In the genomic region with DNA sequence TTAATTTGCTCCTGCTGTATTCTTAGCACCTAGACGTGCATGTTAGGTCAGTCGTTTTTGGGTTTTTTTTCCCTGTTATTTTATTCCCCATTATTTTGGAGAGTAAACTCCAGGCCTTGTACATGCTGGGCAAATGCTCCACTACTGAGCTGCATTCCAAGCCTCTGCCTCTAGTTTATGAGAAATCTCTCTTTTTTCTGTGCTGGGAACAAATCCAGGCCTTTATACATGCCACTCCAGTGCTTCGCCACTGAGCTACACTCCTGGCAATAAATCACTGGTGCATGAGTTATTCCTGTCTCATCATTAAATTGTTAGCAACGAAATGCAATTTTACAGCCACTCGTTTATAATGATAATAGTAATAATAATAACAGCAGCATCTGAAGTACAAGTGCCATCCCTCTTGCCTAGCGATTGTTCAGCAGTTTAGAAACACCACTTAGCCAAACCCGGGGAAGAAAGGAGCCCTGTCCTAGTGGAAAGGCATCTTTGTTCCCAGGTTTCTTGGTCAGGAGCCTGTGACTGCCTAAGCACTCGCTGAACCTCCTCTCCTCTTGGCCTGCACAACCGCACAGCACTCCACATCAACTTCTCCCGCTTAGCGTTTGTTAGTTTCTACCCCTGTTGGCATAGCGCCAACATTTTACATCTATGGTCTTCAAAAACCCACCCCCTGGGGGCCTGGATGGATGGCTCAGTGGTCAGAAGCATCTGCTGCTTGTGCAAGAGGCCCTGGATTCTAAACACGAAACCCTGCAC, we compare ENCODE assay signal across 22 mouse cellular contexts. TPM values are rescaled to one million over a fixed set of nuclear protein-coding genes. Genes with fewer than 3 reads are reported as not detected.
DNase-seq lines count a peak whose midpoint lies in the region; ATAC-seq lines count a peak whose summit lies in the region.
"Had no signal": no experiment of that assay in that cellular context is flagged by ENCODE, and none has a peak within 500 bp of the region (broad histone marks: within the 10 kb centered on the region; RNA-seq: fewer than 3 reads in every experiment).

No protein-coding gene starts in this region.

- peak overlapping the region; percentile 65 for H3K27ac ChIP-seq in hindbrain, embryonic 15.5 days (replicated peaks)
- H3K27ac ChIP-seq in hindbrain, embryonic 12.5 days: no peak overlapping the region
- H3K27ac ChIP-seq in embryonic facial prominence, embryonic 10.5 days (replicated peaks): no peak overlapping the region
- H3K27ac ChIP-seq: heart, embryonic 13.5 days; kidney, postnatal 0 days; left cerebral cortex, adult 2 months; midbrain, embryonic 12.5 days had no signal

- no peak overlapping the region for H3K4me3 ChIP-seq in hindbrain, embryonic 15.5 days
- H3K4me3 ChIP-seq in hindbrain, embryonic 12.5 days: no peak overlapping the region
- no peak overlapping the region for H3K4me3 ChIP-seq in embryonic facial prominence, embryonic 10.5 days
- H3K4me3 ChIP-seq: heart, embryonic 13.5 days; left cerebral cortex, adult 2 months; midbrain, embryonic 12.5 days had no signal

- 0 out of 2 replicates have a peak, but pooled peaks cover 1% of the 10 kb centered on the region for H3K27me3 ChIP-seq in hindbrain, embryonic 15.5 days
- peaks cover 20% of the 10 kb centered on the region for H3K27me3 ChIP-seq in hindbrain, embryonic 12.5 days
- H3K27me3 ChIP-seq in embryonic facial prominence, embryonic 10.5 days (replicated peaks; ENCODE audit: low read depth, poor library complexity, severe bottlenecking): peaks cover 36% of the 10 kb centered on the region

- H3K9ac ChIP-seq in hindbrain, embryonic 15.5 days: no peak overlapping the region
- H3K9ac ChIP-seq in hindbrain, embryonic 12.5 days: no peak overlapping the region
- H3K9ac ChIP-seq: heart, embryonic 13.5 days; midbrain, embryonic 12.5 days had no signal

- H3K4me2 ChIP-seq in hindbrain, embryonic 15.5 days: no peak overlapping the region
- H3K4me2 ChIP-seq in hindbrain, embryonic 12.5 days (replicated peaks): no peak overlapping the region
- H3K4me2 ChIP-seq: heart, embryonic 13.5 days; midbrain, embryonic 12.5 days had no signal

- H3K4me1 ChIP-seq in hindbrain, embryonic 15.5 days (replicated peaks): peaks cover 14% of the 10 kb centered on the region
- peaks cover 23% of the 10 kb centered on the region for H3K4me1 ChIP-seq in hindbrain, embryonic 12.5 days
- H3K4me1 ChIP-seq in embryonic facial prominence, embryonic 10.5 days: peaks cover 17% of the 10 kb centered on the region

- no peaks in the 10 kb centered on the region for H3K36me3 ChIP-seq in hindbrain, embryonic 15.5 days
- no peaks in the 10 kb centered on the region for H3K36me3 ChIP-seq in hindbrain, embryonic 12.5 days
- H3K36me3 ChIP-seq in embryonic facial prominence, embryonic 10.5 days (replicated peaks): no peaks in the 10 kb centered on the region
- H3K36me3 ChIP-seq: G1E; heart, embryonic 13.5 days; midbrain, embryonic 12.5 days had no signal

- WGBS in hindbrain, embryonic 15.5 days: 56% methylated on average over 13 of the region's 13 CpGs
- WGBS in hindbrain, embryonic 12.5 days: 82% methylated on average over 13 of the region's 13 CpGs
- 84% methylated on average over 13 of the region's 13 CpGs for WGBS in embryonic facial prominence, embryonic 10.5 days

- peak; percentile 35 to 40 for DNase-seq in cerebellum, postnatal 10 days
- DNase-seq in cerebellum, postnatal 25 days: no peak
- peak; percentile 19 for DNase-seq in retina, postnatal 1 day
- no peak for DNase-seq in retina, embryonic 14.5 days (ENCODE audit: low spot score)
- DNase-seq in embryonic facial prominence, embryonic 10.5 days (ENCODE audit: low spot score): no peak
- DNase-seq in layer of hippocampus, adult 8-10 months (ENCODE audit: low spot score in 2 of 2): no peak
- DNase-seq: adrenal gland, adult 8-10 months; cerebellum, adult 8-10 months; heart, postnatal 36 days; lung, adult 18-20 months; lung, postnatal 36 days; right cerebral cortex, postnatal 4 days; thymus, postnatal 25 days had no signal

- no peak for ATAC-seq in hindbrain, embryonic 15.5 days (ENCODE audit: low FRiP score, low read depth)
- no peak for ATAC-seq in hindbrain, embryonic 12.5 days (ENCODE audit: low FRiP score)
- ATAC-seq: CD4-positive, CD25-positive, alpha-beta regulatory T cell, adult 4 months; intestine, postnatal 0 days had no signal

- no peaks in the 10 kb centered on the region for H3K9me3 ChIP-seq in hindbrain, embryonic 15.5 days
- no peaks in the 10 kb centered on the region for H3K9me3 ChIP-seq in hindbrain, embryonic 12.5 days (replicated peaks)
- H3K9me3 ChIP-seq in embryonic facial prominence, embryonic 10.5 days: no peaks in the 10 kb centered on the region
- H3K9me3 ChIP-seq: G1E; heart, embryonic 13.5 days; midbrain, embryonic 12.5 days had no signal

RNA-seq across cellular contexts. Expression of gene Cybrd1, which starts 4.7 kb away (rescaled TPM):
- 5.8 and 5.9 TPM in 2 replicates for polyA plus RNA-seq in hindbrain, embryonic 15.5 days (2015; fragmentation: Nextera tagmentation; extraction: Ambion mirVana)
- 1.6 TPM in 2 replicates for polyA plus RNA-seq in hindbrain, embryonic 12.5 days (2016; fragmentation: Nextera tagmentation; extraction: Ambion mirVana)
- 0.52 and 0.83 TPM in 2 replicates for polyA plus RNA-seq in embryonic facial prominence, embryonic 10.5 days (2016; fragmentation: Nextera tagmentation; extraction: Ambion mirVana)
- 1 to 10 TPM; 2.6 to 7.7 (median 4.7) TPM for total RNA-seq in layer of hippocampus, adult 8-10 months (2022)
- polyA plus RNA-seq: G1E had no signal

Comparison
In these comparisons a context has a peak if more than half of its experiments do, and no peak if none do; other contexts are left out.
1. DNase-seq: peak in cerebellum, postnatal 10 days (2 of 2) and retina, postnatal 1 day (single experiment); none in cerebellum, postnatal 25 days (0 of 2), retina, embryonic 14.5 days (single experiment), embryonic facial prominence, embryonic 10.5 days (single experiment) and layer of hippocampus, adult 8-10 months (0 of 2).